Mouse (Mus musculus) B cell, adult 67 days (primary cell): Measurements from ENCODE around the gene Rara. TPM values are rescaled to one million over a fixed set of nuclear protein-coding genes. Genes with fewer than 3 reads are reported as not detected.

Experiments
- total RNA-seq, 2 experiments: library from RNA; stranded (reverse); gene quantifications; 4 replicates each; pipeline ENCODE4 v1.2.4; 2023

Rara gene
- 10 to 100 TPM; 79.8 to 80.3 TPM for total RNA-seq

DNA sequence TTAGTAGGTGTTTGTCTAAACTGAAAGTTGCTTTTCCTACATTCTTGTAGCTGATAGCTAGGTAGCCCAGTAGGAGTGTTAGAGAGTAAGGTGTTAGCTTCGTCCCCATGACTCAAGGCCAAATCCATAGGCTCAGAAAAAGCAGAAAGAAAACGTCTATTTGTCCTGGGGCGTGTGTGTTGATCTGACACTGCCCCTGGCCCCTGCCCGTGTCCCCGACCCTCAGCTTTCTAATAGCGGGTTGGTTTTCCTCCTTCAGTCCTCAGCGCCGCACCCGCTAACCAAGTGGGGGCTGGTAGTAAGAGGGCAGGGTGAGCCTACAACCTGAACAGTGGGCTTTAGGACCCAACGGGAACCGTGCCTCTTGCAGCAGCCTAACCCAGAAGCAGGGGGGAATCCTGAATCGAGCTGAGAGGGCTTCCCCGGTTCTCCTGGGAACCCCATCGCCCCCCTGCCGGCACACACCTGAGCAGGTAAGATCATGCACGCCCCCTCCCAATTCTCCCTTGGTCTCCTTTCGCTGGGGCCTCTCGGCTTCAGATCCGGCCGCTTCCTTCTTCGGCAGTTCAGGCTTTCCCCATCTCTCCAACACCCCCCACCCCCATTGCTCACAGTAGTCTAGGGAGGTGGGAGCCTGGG lies at the start of gene Rara:
TSS of gene Rara (plus strand) at position 381 of the 639 bp plus-strand sequence.

GRCm38 (mm10) chr11:98907437-98908173 lies 20.0 kb upstream of the Rara start, which contains the start of gene Cdc6:
Cdc6 (plus strand) TSS chr11:98907801.

DNA sequence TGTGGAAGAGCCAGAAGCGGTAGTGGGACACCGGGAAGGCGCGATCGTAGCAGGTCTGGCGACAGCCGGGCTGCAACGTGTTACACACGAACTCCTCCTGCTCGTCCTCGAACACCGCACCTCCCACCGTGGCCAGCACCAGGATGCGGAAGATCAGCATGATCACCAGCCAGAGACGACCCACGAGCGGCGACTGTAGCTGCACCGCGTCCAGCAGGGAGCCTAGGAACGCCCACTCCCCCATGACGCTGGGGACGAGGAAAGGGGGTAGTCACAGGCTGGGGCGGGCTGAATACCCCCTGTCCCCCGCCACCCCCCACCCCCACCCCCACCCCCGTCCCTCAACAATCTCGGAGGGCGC lies 55.1 kb downstream of the Rara start, which contains the start of gene Gjd3:
TSS of gene Gjd3 (minus strand) at position 244 of the 361 bp plus-strand sequence.

GRCm38 (mm10) chr11:99023500-99024467 lies 96.2 kb downstream of the Rara start, which contains the start of gene Top2a:
Top2a (minus strand) TSS chr11:99024189.

Other genes with a start within 250 kb of the Rara start
- gene Psmd3, start 245.3 kb upstream of the Rara start, total RNA-seq: 10 to 100 TPM; 70.5 to 80.3 TPM
- not detected for gene Csf3, start 226.6 kb upstream of the Rara start, total RNA-seq
- 10 to 100 TPM; 95.9 to 99.3 TPM for gene Med24, start 198.4 kb upstream of the Rara start, total RNA-seq
- gene Thra, start 187.2 kb upstream of the Rara start, total RNA-seq: 10 to 100 TPM in 1 of 2 experiments, 1 to 10 TPM in 1; 8.1 to 10.3 TPM
- gene Nr1d1, start 152.5 kb upstream of the Rara start, total RNA-seq: 1 to 10 TPM; 1.5 to 2.3 TPM
- gene Msl1, start 132.3 kb upstream of the Rara start, total RNA-seq: 100 to 1,000 TPM; 146 to 155 TPM
- 100 to 1,000 TPM in 1 of 2 experiments, 10 to 100 TPM in 1; 94.5 to 108 TPM for gene Casc3, start 122.9 kb upstream of the Rara start, total RNA-seq
- 1 to 10 TPM; 3.1 to 3.5 TPM for gene Rapgefl1, start 91.0 kb upstream of the Rara start, total RNA-seq
- gene Wipf2, start 64.2 kb upstream of the Rara start, total RNA-seq: 10 to 100 TPM; 49.3 to 49.6 TPM
- gene Cdc6, start 20.0 kb upstream of the Rara start, total RNA-seq: 1 to 10 TPM; 2.0 to 3.0 TPM
- gene Gjd3, start 55.2 kb downstream of the Rara start, total RNA-seq: not detected
- 10 to 100 TPM; 16.8 to 20.2 TPM for gene Top2a, start 96.4 kb downstream of the Rara start, total RNA-seq
- gene Igfbp4, start 113.4 kb downstream of the Rara start, total RNA-seq: under 1 TPM in 1 of 2 experiments, not detected in 1; 0.38 TPM
- gene Tns4, start 161.5 kb downstream of the Rara start, total RNA-seq: not detected
- 100 to 1,000 TPM; 336 to 600 TPM for gene Ccr7, start 227.3 kb downstream of the Rara start, total RNA-seq